Mouse (Mus musculus): ENCODE results near the gene Atg4a-ps. TPM values are rescaled to one million over a fixed set of nuclear protein-coding genes. Genes with fewer than 3 reads are reported as not detected.

Atg4a-ps gene
- polyA plus RNA-seq, 1 experiment: not detected

DNA sequence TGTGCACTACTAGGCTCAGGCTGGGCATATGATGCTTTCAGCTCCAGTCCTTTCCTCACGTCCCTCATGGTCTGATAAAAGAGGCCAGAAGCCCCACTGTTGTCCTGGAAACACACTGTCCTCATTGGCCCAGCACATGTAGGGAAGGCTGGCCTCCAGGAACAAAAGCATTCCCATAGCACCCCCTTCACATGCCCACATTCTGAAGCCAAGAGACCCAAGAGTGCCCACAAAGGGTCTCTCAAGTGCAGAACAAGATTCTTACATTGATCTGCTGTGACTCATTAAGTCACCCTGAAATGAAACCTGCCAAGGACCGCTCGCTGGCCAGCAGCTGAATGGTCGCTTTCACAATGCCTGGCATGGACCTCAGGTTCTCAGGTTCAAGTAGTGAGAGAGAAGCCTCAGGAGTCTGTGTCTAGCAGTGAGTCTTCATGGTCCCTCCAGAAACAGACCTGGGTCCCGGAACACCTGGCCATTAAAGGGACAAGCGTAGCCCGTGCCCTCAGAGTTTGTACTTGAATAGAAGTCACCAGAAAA is 50.5 kb downstream of the Atg4a-ps start:
- H3K9me3 ChIP-seq (ENCODE audit: control insufficient read depth, low read length): no peaks in the 10 kb centered on the region
- H3K36me3 ChIP-seq (ENCODE audit: control insufficient read depth): no peaks in the 10 kb centered on the region
- no peaks in the 10 kb centered on the region for H3K4me1 ChIP-seq (ENCODE audit: control insufficient read depth)
- no peaks in the 10 kb centered on the region for H3K27me3 ChIP-seq (ENCODE audit: control insufficient read depth)
- H3K4me3 ChIP-seq (replicated peaks): no peak overlapping the region
- TF ChIP-seq TAL1 (IDR thresholded peaks at IDR 0.05; ENCODE audit: low read length): no peak
- TF ChIP-seq GATA1 (IDR thresholded peaks at IDR 0.05; ENCODE audit: low read length): no peak

Other genes with a start within 250 kb of the Atg4a-ps start
- 0.02 TPM in 1 of 2 replicates, not detected in the other for gene Syt6, start 70.8 kb downstream of the Atg4a-ps start, polyA plus RNA-seq (2012)
- gene Olfml3, start 91.9 kb upstream of the Atg4a-ps start, polyA plus RNA-seq (2012): 0.05 and 0.07 TPM in 2 replicates
- gene Gm10964, start 93.3 kb upstream of the Atg4a-ps start, polyA plus RNA-seq (2012): not detected in 2 replicates
- 5.7 and 7.4 TPM in 2 replicates for gene Hipk1, start 145.5 kb upstream of the Atg4a-ps start, polyA plus RNA-seq (2012)
- gene Dclre1b, start 163.4 kb upstream of the Atg4a-ps start, polyA plus RNA-seq (2012): 1.1 and 1.2 TPM in 2 replicates
- gene Ap4b1, start 163.5 kb upstream of the Atg4a-ps start, polyA plus RNA-seq (2012): 0.12 and 0.16 TPM in 2 replicates
- 0.26 and 0.65 TPM in 2 replicates for gene Gm43064, start 163.5 kb upstream of the Atg4a-ps start, polyA plus RNA-seq (2012)
- 0.06 and 0.15 TPM in 2 replicates for gene Bcl2l15, start 186.5 kb upstream of the Atg4a-ps start, polyA plus RNA-seq (2012)
- not detected in 2 replicates for gene Ptpn22, start 213.7 kb upstream of the Atg4a-ps start, polyA plus RNA-seq (2012)

All from erythroblast, embryonic 14.5 days (primary cell).